Mouse (Mus musculus): Measurements from ENCODE around the gene Map4k3. TPM values are rescaled to one million over a fixed set of nuclear protein-coding genes. Genes with fewer than 3 reads are reported as not detected.
"Not testable (repeated sequence)": the region's sequence is repeated elsewhere in the genome, so short reads cannot be mapped to it uniquely, and the experiment has no call there.

The Map4k3 gene
- total and polyA plus RNA-seq, 2 experiments = 5.6 to 23.6 TPM

DNA sequence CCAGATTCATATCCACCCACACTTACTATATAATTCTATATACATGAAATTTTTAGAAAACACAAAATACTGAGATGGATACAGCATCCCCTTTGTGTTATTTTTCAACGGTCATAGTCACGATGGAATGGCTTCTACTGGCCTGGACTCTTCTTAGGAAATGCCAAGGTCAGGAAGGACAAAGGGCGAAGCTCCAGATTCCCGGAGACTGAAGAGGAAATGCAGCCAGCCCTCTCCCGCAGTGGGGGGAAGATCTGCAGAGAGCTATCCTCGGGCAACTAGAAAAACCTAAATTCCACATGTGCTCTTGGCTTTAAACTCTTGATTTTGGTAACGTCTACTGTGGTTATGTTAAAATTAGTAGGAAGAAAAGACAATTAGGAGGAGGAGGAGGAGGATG lies 153.3 kb downstream of the Map4k3 start:
- 69% methylated on average over 7 of the region's 7 CpGs for WGBS
- TF ChIP-seq CTCF (IDR thresholded peaks at IDR 0.05; ENCODE audit: low read depth, low read length) = no peak
- TF ChIP-seq POLR2A (IDR thresholded peaks at IDR 0.05; ENCODE audit: extremely low read depth, insufficient read depth, low read length) = no peak
- Histone ChIP-seq H3K27me3 (ENCODE audit: control insufficient read depth, insufficient read depth, low read length) (no peaks in the 10 kb centered on the region), H3K36me3 (ENCODE audit: control insufficient read depth, insufficient read depth, low read length) (0 out of 2 replicates have a peak, but pooled peaks cover 2% of the 10 kb centered on the region), H3K4me3 (ENCODE audit: insufficient read depth, low read depth, low read length) (no peak overlapping the region), H3K4me1 (ENCODE audit: control insufficient read depth, insufficient read depth, low read length) (no peaks in the 10 kb centered on the region; the same call in 1 of the 2 replicates), H3K9ac (ENCODE audit: low read depth, low read length) (no peak overlapping the region), H3K79me2 (ENCODE audit: control insufficient read depth, insufficient read depth, low read length) (no peaks in the 10 kb centered on the region), H3K27ac (replicated peaks; ENCODE audit: insufficient read depth, low read depth, low read length) (no peak overlapping the region)
- DNase-seq (ENCODE audit: extremely low read depth, low read depth, low spot score) = no peak

DNA sequence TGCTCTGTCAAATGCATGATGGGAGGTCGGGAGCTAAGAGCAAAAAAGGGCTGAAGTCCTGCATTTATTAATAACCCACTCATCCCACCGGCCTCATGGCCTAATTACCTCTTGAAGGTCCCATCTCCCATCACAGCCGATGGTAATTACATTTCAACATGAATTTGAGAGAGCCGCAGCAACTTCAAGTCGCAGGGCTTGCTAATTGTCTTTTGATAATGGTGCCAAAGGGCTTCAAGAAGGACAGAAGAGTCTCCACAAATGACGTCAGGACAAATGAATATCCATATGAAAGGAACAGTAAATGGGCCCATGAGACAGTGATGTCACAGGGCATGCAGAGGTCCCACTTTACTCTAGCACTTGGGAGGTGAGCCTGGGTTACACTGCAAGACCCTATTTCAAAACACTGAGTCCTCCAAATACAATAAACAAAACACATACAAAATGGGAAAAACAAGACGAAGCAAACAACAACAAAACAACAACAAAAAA lies 153.8 kb downstream of the Map4k3 start:
- Histone ChIP-seq H3K27me3 (ENCODE audit: control insufficient read depth, insufficient read depth, low read length) (no peaks in the 10 kb centered on the region), H3K79me2 (ENCODE audit: control insufficient read depth, insufficient read depth, low read length) (no peaks in the 10 kb centered on the region), H3K4me3 (ENCODE audit: insufficient read depth, low read depth, low read length) (no peak overlapping the region), H3K27ac (replicated peaks; ENCODE audit: insufficient read depth, low read depth, low read length) (no peak overlapping the region), H3K9ac (ENCODE audit: low read depth, low read length) (no peak overlapping the region), H3K36me3 (ENCODE audit: control insufficient read depth, insufficient read depth, low read length) (0 out of 2 replicates have a peak, but pooled peaks cover 2% of the 10 kb centered on the region), H3K4me1 (ENCODE audit: control insufficient read depth, insufficient read depth, low read length) (no peaks in the 10 kb centered on the region; the same call in 1 of the 2 replicates)
- WGBS = 87% methylated on average over 7 of the region's 7 CpGs
- DNase-seq (ENCODE audit: extremely low read depth, low read depth, low spot score) = no peak
- TF ChIP-seq CTCF (IDR thresholded peaks at IDR 0.05; ENCODE audit: low read depth, low read length) (no peak), POLR2A (IDR thresholded peaks at IDR 0.05; ENCODE audit: extremely low read depth, insufficient read depth, low read length) (no peak)

DNA sequence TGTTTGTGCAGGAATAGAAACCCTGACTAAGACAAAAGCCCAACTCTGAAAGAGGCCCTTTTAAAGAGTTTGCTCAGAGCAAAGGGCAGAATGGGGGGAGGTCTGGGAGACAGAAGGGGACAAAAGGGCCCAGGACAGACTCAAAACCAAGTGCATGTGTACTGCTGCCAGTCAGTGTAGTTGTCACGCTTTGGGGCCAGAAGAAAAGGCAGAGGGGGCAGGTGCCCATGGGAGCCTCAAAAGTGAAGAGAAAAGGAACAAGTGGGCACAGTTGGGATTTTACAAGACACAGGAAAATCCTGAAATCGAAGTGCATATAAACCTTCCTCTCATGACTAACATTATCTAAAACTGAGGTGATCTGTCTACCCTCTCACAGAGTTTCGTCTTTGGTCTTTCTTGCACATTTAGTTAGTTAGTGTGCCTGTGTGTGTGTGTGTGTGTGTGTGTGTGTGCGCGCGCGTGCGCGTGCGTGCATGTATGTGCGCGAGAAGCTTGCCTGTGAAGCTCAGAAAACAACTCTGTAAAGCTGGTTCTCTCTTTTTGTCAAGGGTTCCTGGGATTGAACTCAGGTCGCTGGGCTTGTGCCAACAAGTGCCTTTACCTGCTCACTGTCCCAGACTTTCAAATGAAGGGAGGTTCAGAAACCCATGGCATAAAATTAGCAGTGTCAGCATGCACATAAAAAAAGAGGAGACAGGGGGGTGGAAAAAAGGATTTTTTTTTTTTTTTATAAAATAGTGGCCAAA lies 155.9 kb downstream of the Map4k3 start:
- Histone ChIP-seq H3K9ac (ENCODE audit: low read depth, low read length) (no peak overlapping the region), H3K4me3 (ENCODE audit: insufficient read depth, low read depth, low read length) (no peak overlapping the region), H3K79me2 (ENCODE audit: control insufficient read depth, insufficient read depth, low read length) (no peaks in the 10 kb centered on the region), H3K27me3 (ENCODE audit: control insufficient read depth, insufficient read depth, low read length) (no peaks in the 10 kb centered on the region), H3K4me1 (ENCODE audit: control insufficient read depth, insufficient read depth, low read length) (no peaks in the 10 kb centered on the region; the same call in 1 of the 2 replicates), H3K36me3 (ENCODE audit: control insufficient read depth, insufficient read depth, low read length) (no peaks in the 10 kb centered on the region), H3K27ac (replicated peaks; ENCODE audit: insufficient read depth, low read depth, low read length) (no peak overlapping the region)
- no peak for TF ChIP-seq CTCF (IDR thresholded peaks at IDR 0.05; ENCODE audit: low read depth, low read length)
- TF ChIP-seq POLR2A (IDR thresholded peaks at IDR 0.05; ENCODE audit: extremely low read depth, insufficient read depth, low read length) = no peak
- no peak for DNase-seq (ENCODE audit: extremely low read depth, low read depth, low spot score)
- 94% methylated on average over 13 of the region's 13 CpGs for WGBS

DNA sequence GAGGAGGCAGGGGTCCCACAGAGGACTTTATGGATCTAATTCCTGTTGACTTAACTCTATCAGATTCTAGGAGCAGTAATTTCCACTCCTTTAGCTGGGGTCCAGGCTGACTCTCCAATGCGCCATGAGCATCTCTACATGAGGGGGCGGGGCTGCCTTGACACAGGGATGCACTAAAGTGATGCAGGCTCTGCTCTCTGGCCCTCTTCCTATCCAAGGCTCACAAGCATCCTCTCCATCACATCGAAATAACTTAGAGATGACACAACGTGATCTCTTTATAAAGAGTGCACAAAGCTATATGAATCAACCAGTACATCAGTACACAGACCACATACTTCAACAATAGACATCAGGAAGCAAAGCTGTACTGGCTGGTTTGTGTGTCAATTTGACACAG lies 156.8 kb downstream of the Map4k3 start:
- Histone ChIP-seq H3K4me1 (ENCODE audit: control insufficient read depth, insufficient read depth, low read length) (no peaks in the 10 kb centered on the region), H3K79me2 (ENCODE audit: control insufficient read depth, insufficient read depth, low read length) (no peaks in the 10 kb centered on the region), H3K27me3 (ENCODE audit: control insufficient read depth, insufficient read depth, low read length) (no peaks in the 10 kb centered on the region), H3K36me3 (ENCODE audit: control insufficient read depth, insufficient read depth, low read length) (no peaks in the 10 kb centered on the region), H3K4me3 (ENCODE audit: insufficient read depth, low read depth, low read length) (no peak overlapping the region), H3K27ac (replicated peaks; ENCODE audit: insufficient read depth, low read depth, low read length) (no peak overlapping the region), H3K9ac (ENCODE audit: low read depth, low read length) (no peak overlapping the region)
- WGBS = 94% methylated on average over 4 of the region's 4 CpGs
- DNase-seq (ENCODE audit: extremely low read depth, low read depth, low spot score) = no peak
- TF ChIP-seq POLR2A (IDR thresholded peaks at IDR 0.05; ENCODE audit: extremely low read depth, insufficient read depth, low read length) = no peak

DNA sequence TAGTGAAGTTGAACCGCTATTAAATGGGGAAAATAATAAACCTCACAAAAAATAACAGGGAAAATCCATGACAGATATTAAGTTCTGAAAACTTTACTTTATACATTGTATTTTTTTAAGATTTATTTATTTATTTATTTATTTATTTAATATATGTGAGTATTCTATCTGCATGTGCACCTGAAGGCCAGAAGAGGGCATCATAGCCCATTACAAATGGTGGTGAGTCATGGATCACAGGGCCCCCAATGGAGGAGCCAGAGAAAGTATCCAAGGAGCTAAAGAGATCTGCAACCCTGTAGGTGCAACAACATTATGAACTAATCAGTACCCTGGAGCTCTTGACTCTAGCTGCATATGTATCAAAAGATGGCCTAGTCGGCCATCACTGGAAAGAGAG lies 158.6 kb downstream of the Map4k3 start:
- H3K9ac ChIP-seq (ENCODE audit: low read depth, low read length); H3K4me3 ChIP-seq (ENCODE audit: insufficient read depth, low read depth, low read length); H3K36me3 ChIP-seq (ENCODE audit: control insufficient read depth, insufficient read depth, low read length); H3K27me3 ChIP-seq (ENCODE audit: control insufficient read depth, insufficient read depth, low read length); DNase-seq (ENCODE audit: extremely low read depth, low read depth, low spot score); H3K79me2 ChIP-seq (ENCODE audit: control insufficient read depth, insufficient read depth, low read length); H3K27ac ChIP-seq (replicated peaks; ENCODE audit: insufficient read depth, low read depth, low read length); H3K4me1 ChIP-seq (ENCODE audit: control insufficient read depth, insufficient read depth, low read length): not testable (repeated sequence)
- over 99% methylated on average over 2 of the region's 2 CpGs for WGBS

DNA sequence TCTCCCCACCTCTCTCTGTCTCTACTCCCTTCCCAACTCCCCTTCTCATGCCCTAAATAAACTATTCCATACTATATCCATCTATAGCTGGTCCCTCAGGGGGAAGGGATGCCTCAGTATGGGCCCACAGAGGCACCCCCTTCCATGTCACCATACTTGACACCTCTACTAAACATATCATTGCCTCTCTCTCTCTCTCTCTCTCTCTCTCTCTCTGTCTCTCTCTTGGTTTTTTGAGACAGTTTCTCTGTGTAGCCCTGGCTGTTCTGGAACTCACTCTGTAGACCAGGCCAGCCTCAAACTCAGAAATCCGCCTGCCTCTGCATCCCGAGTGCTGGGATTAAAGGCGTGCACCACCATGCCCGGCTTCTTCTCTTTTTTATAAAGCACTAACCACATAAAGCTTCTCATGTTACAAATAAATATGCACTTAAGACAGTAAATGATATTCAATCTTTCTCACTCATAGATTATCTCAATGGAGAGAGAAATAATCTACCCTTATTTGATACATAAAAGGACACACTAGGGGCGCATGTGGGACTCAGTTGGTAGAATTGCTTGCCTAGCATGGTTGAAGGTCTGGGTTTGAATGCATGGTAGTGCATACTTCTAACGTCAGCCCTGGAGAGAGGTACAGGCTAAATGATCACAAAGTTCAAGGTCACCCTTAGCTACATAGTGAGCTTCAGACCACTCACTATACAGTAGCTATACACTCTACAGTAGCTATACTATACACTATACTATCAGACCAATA lies 159.3 kb downstream of the Map4k3 start:
- H3K27me3 ChIP-seq (ENCODE audit: control insufficient read depth, insufficient read depth, low read length) = no peaks in the 10 kb centered on the region
- no peaks in the 10 kb centered on the region for H3K36me3 ChIP-seq (ENCODE audit: control insufficient read depth, insufficient read depth, low read length)
- no peaks in the 10 kb centered on the region for H3K4me1 ChIP-seq (ENCODE audit: control insufficient read depth, insufficient read depth, low read length)
- 84% methylated on average over 6 of the region's 6 CpGs for WGBS
- DNase-seq (ENCODE audit: extremely low read depth, low read depth, low spot score) = no peak
- no peak overlapping the region for H3K27ac ChIP-seq (replicated peaks; ENCODE audit: insufficient read depth, low read depth, low read length)
- no peak overlapping the region for H3K4me3 ChIP-seq (ENCODE audit: insufficient read depth, low read depth, low read length)
- TF ChIP-seq CTCF (IDR thresholded peaks at IDR 0.05; ENCODE audit: low read depth, low read length) (no peak), POLR2A (IDR thresholded peaks at IDR 0.05; ENCODE audit: extremely low read depth, insufficient read depth, low read length) (no peak)
- no peaks in the 10 kb centered on the region for H3K79me2 ChIP-seq (ENCODE audit: control insufficient read depth, insufficient read depth, low read length)
- no peak overlapping the region for H3K9ac ChIP-seq (ENCODE audit: low read depth, low read length)

All from liver, adult 2 months (tissue).